Mouse (Mus musculus): ENCODE results near the gene Spred3. TPM values are rescaled to one million over a fixed set of nuclear protein-coding genes. Genes with fewer than 3 reads are reported as not detected.

Spred3 gene
- total and polyA plus RNA-seq, 2 experiments from 2014 or later, result 13.1 to 33.3 TPM

DNA sequence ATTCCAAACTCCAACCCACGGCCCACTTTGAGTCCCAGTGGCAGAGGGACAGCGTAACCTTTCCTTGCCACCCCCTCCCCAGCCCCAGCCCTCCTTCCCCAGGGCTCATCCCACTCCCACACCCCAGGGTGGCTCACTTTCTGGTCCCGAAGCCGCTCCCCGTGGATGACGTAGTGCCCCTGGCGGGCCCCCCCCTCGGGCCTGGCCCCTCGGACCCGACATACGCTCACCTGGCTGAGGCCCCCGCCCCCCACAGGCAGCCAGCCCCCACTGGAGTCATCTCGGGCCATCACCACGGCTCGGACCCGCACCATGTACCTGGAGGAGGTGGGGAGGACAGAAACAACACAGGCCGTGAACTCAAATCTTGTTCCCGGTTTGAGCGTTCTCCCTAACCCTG is 2.6 kb downstream of the Spred3 start:
- ATAC-seq (ENCODE audit: low FRiP score), result no peak
- Histone ChIP-seq H3K4me3 (ENCODE audit: low read depth, low read length) (peak overlapping the region; percentile 77), H3K27ac (ENCODE audit: low read depth, low read length) (peak overlapping the region; percentile 89; the same call in 1 of the 2 replicates), H3K27me3 (ENCODE audit: insufficient read depth, low read length) (peaks cover 11% of the 10 kb centered on the region), H3K9me3 (ENCODE audit: low read length) (no peaks in the 10 kb centered on the region), H3K4me2 (ENCODE audit: low read depth, low read length, poor library complexity, severe bottlenecking) (peak overlapping the region; percentile 71), H3K36me3 (ENCODE audit: insufficient read depth, low read length) (peaks cover 15% of the 10 kb centered on the region), H3K4me1 (ENCODE audit: insufficient read depth, low read length) (peaks cover 11% of the 10 kb centered on the region; the same call in 1 of the 2 replicates), H3K9ac (replicated peaks; ENCODE audit: low read length, poor library complexity, severe bottlenecking) (peak overlapping the region; percentile 86; the same call in 1 of the 2 replicates)
- no peak for DNase-seq (ENCODE audit: low spot score)
- no peak for TF ChIP-seq CTCF (IDR thresholded peaks at IDR 0.05)
- 15% methylated on average over 19 of the region's 19 CpGs for WGBS

DNA sequence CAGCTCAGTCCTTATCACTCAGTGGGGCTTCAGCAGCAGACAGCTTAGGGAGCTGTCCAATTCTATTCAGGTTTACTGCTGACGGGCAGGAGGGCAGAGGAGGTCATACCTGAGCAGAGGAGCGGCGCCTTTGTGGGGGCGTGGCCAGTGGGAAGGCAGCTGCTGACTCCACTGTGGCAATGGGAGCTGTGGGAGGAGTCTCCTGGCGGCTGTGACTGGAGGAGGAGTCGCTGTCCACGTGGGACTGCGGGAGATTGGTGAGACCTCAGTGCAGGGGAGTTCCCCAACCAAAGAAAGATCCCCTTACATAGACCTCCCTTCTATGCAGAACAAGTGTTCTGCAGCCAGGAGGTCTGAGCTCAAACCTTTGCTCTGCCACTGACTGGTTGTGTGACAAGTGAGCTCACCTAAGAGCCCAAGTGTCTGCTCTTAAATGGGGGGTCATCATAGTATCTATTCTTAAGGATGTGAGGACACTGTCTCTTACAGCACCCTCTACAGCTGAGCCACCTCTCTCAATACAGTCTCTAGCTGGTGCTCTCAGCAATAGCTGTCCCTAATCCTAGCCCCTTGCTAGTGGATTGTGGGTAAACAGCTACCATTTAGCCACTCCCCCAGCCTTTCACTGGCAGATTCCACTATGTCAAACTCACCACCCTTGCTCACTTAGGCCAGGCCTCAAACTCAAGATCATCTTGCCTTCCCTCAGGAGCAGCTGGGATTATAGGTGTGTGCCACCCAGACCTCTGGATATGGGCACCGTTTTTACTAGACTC is 7.3 kb downstream of the Spred3 start:
- no peak for TF ChIP-seq CTCF (IDR thresholded peaks at IDR 0.05)
- no peak for DNase-seq (ENCODE audit: low spot score)
- H3K9ac ChIP-seq (replicated peaks; ENCODE audit: low read length, poor library complexity, severe bottlenecking), result no peak overlapping the region
- WGBS, result 26% methylated on average over 9 of the region's 9 CpGs
- no peak overlapping the region for H3K27ac ChIP-seq (ENCODE audit: low read depth, low read length)
- 0 out of 2 replicates have a peak, but pooled peaks cover 5% of the 10 kb centered on the region for H3K27me3 ChIP-seq (ENCODE audit: insufficient read depth, low read length)
- no peak for ATAC-seq (ENCODE audit: low FRiP score)
- no peak overlapping the region for H3K4me3 ChIP-seq (ENCODE audit: low read depth, low read length)
- H3K4me1 ChIP-seq (ENCODE audit: insufficient read depth, low read length), result 0 out of 2 replicates have a peak, but pooled peaks cover 4% of the 10 kb centered on the region
- H3K9me3 ChIP-seq (ENCODE audit: low read length), result no peaks in the 10 kb centered on the region
- H3K4me2 ChIP-seq (ENCODE audit: low read depth, low read length, poor library complexity, severe bottlenecking), result no peak overlapping the region
- H3K36me3 ChIP-seq (ENCODE audit: insufficient read depth, low read length), result peaks cover 31% of the 10 kb centered on the region

DNA sequence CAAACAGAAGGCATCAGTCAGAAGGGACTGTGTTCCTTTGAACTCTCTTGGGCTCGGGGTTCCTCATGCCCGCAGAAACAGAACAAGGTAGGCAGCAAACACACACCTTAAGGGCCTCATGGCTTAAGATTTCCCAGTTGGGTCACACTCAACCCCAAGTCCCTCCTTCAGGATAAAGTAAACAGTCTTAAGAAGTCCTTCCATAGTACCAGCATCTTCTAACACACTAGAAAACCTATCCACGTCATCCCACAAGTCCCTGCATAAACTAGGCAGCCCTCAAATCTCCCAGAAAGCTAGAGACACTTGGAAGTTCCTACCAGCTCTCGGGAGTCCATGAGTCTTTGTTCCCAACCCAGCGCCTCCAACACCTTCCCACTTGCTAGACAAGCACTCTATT is 7.9 kb downstream of the Spred3 start:
- Histone ChIP-seq H3K9ac (replicated peaks; ENCODE audit: low read length, poor library complexity, severe bottlenecking) (no peak overlapping the region), H3K27me3 (ENCODE audit: insufficient read depth, low read length) (0 out of 2 replicates have a peak, but pooled peaks cover 5% of the 10 kb centered on the region), H3K36me3 (ENCODE audit: insufficient read depth, low read length) (peaks cover 31% of the 10 kb centered on the region), H3K27ac (ENCODE audit: low read depth, low read length) (no peak overlapping the region), H3K9me3 (ENCODE audit: low read length) (no peaks in the 10 kb centered on the region), H3K4me3 (ENCODE audit: low read depth, low read length) (no peak overlapping the region), H3K4me2 (ENCODE audit: low read depth, low read length, poor library complexity, severe bottlenecking) (no peak overlapping the region), H3K4me1 (ENCODE audit: insufficient read depth, low read length) (0 out of 2 replicates have a peak, but pooled peaks cover 3% of the 10 kb centered on the region)
- WGBS, result 92% methylated on average over 5 of the region's 5 CpGs
- no peak for TF ChIP-seq CTCF (IDR thresholded peaks at IDR 0.05)
- ATAC-seq (ENCODE audit: low FRiP score), result no peak
- no peak for DNase-seq (ENCODE audit: low spot score)

DNA sequence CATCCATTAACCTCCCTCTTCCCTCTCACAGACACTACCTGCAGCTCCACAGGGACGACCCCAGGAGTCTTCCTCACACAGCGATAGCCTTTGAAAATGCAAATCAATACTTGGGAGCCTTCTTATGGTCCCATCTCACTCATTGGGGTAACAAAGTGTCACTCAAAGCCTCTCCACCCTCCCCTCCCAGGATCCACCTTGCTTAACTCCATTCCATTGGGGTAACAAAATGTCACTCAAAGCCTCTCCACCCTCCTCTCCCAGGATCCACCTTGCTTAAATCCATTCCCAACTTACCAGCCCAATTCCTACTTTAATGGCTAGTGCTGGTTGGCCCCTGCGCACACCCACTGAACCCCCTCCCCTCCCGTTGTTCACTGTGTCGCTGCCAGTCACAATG is 11.9 kb downstream of the Spred3 start:
- Histone ChIP-seq H3K9ac (replicated peaks; ENCODE audit: low read length, poor library complexity, severe bottlenecking) (no peak overlapping the region), H3K36me3 (ENCODE audit: insufficient read depth, low read length) (peaks cover 21% of the 10 kb centered on the region), H3K27me3 (ENCODE audit: insufficient read depth, low read length) (0 out of 2 replicates have a peak, but pooled peaks cover 5% of the 10 kb centered on the region), H3K9me3 (ENCODE audit: low read length) (no peaks in the 10 kb centered on the region), H3K4me1 (ENCODE audit: insufficient read depth, low read length) (no peaks in the 10 kb centered on the region), H3K4me2 (ENCODE audit: low read depth, low read length, poor library complexity, severe bottlenecking) (no peak overlapping the region), H3K27ac (ENCODE audit: low read depth, low read length) (no peak overlapping the region), H3K4me3 (ENCODE audit: low read depth, low read length) (no peak overlapping the region)
- TF ChIP-seq CTCF (IDR thresholded peaks at IDR 0.05), result no peak
- WGBS, result 2% methylated on average over 5 of the region's 5 CpGs
- DNase-seq (ENCODE audit: low spot score) (peak; percentile 22), ATAC-seq (ENCODE audit: low FRiP score) (no peak)

GRCm38 (mm10) chr7:29155838-29156782 is 14.1 kb downstream of the Spred3 start, which contains the start of gene Fam98c:
TSS of gene Fam98c (minus strand) at chr7:29156234.
- peak; percentile 70 for TF ChIP-seq CTCF (IDR thresholded peaks at IDR 0.05)
- Histone ChIP-seq H3K27me3 (ENCODE audit: insufficient read depth, low read length) (0 out of 2 replicates have a peak, but pooled peaks cover 5% of the 10 kb centered on the region), H3K4me1 (ENCODE audit: insufficient read depth, low read length) (no peaks in the 10 kb centered on the region), H3K4me2 (ENCODE audit: low read depth, low read length, poor library complexity, severe bottlenecking) (peak within 1 kb of the TSS; percentile 89), H3K9me3 (ENCODE audit: low read length) (no peaks in the 10 kb centered on the region), H3K9ac (replicated peaks; ENCODE audit: low read length, poor library complexity, severe bottlenecking) (peak within 1 kb of the TSS; percentile 78), H3K4me3 (ENCODE audit: low read depth, low read length) (peak within 1 kb of the TSS; percentile 74), H3K27ac (ENCODE audit: low read depth, low read length) (peak within 1 kb of the TSS; percentile 86), H3K36me3 (ENCODE audit: insufficient read depth, low read length) (peaks cover 5% of the 10 kb centered on the region; the same call in 1 of the 2 replicates)
- peak; percentile 90 for DNase-seq (ENCODE audit: low spot score)
- ATAC-seq (ENCODE audit: low FRiP score), result peak; percentile 85
- WGBS, result 4% methylated on average over 54 of the region's 68 CpGs

All from midbrain, postnatal 0 days (tissue).